Mouse (Mus musculus) stomach, embryonic 16.5 days (tissue): ENCODE measurements at regions not wholly inside any gene's neighbourhood (a gene's known extent, or its start where the extent isn't known, plus 50 kb on each side); places are given as distances from the start of the nearest gene placed in this dataset.

Experiments used
- ATAC-seq: fragments of 200-750 bp; cut with Nextera tagmentation; 2 replicates; pipeline ENCODE4 v1.8.0; 2017; ENCODE audit warnings: moderate number of reproducible peaks, moderate TSS enrichment; ENCODE audit not compliant: insufficient read depth, low FRiP score
- H3K27ac ChIP-seq: fragments of 300-500 bp; sonication (generic); 2 replicates; pipeline ENCODE4 v1.5.1; 2014; ENCODE audit warnings: low read length
- H3K27me3 ChIP-seq: fragments of 300-500 bp; sonication (generic); 2 replicates; pipeline ENCODE4 v1.6.1; 2014; ENCODE audit warnings: low read length, control low read depth, mixed read lengths; ENCODE audit not compliant: control insufficient read depth, insufficient read depth
- H3K36me3 ChIP-seq: fragments of 300-500 bp; sonication (generic); 2 replicates; pipeline ENCODE4 v1.6.1; 2014; ENCODE audit warnings: low read length; ENCODE audit not compliant: control insufficient read depth, insufficient read depth
- H3K4me1 ChIP-seq: fragments of 300-500 bp; sonication (generic); 2 replicates; pipeline ENCODE4 v1.6.1; 2014; ENCODE audit warnings: low read length, control low read depth, mixed read lengths; ENCODE audit not compliant: control insufficient read depth, insufficient read depth
- H3K4me2 ChIP-seq: fragments of 300-500 bp; sonication (generic); 2 replicates; pipeline ENCODE4 v1.6.1; 2014; ENCODE audit warnings: low read depth, low read length, mixed read lengths
- H3K4me3 ChIP-seq: fragments of 300-500 bp; sonication (generic); replicated peaks from 2 replicates; pipeline ENCODE4 v1.5.1; 2014; ENCODE audit warnings: mild to moderate bottlenecking, low read length
- H3K9ac ChIP-seq: fragments of 300-500 bp; sonication (generic); 2 replicates; pipeline ENCODE4 v1.6.1; 2014; ENCODE audit warnings: low read length
- H3K9me3 ChIP-seq: fragments of 300-500 bp; sonication (generic); replicated peaks from 2 replicates; pipeline ENCODE4 v1.6.1; 2016; ENCODE audit warnings: low read length, control low read depth; ENCODE audit not compliant: control insufficient read depth
- WGBS: fragments of 180-500 bp; shearing (Covaris S2); extraction: QIAGEN DNeasy Blood & Tissue Kit; methylation state at CpG from one replicate; pipeline ENCODE4 v1.1.7; 2014; 5-methylcytosine and 5-hydroxymethylcytosine counted together

- 28% methylated on average over 3 of the region's 3 CpGs for WGBS
- Histone ChIP-seq H3K4me1 (no peaks in the 10 kb centered on the region), H3K36me3 (no peaks in the 10 kb centered on the region), H3K27ac (no peak overlapping the region), H3K4me2 (no peak overlapping the region), H3K9ac (no peak overlapping the region), H3K27me3 (no peaks in the 10 kb centered on the region), H3K9me3 (no peaks in the 10 kb centered on the region), H3K4me3 (no peak overlapping the region)
- ATAC-seq = no peak
These were observed 2188.6 kb upstream of the Tenm3 start for GRCm38 (mm10) chr8:51032386-51032785.

- H3K27ac ChIP-seq = no peak overlapping the region
- H3K4me1 ChIP-seq = no peaks in the 10 kb centered on the region
- H3K36me3 ChIP-seq = no peaks in the 10 kb centered on the region
- no peak overlapping the region for H3K4me3 ChIP-seq
- H3K9ac ChIP-seq = no peak overlapping the region
- H3K4me2 ChIP-seq = no peak overlapping the region
- WGBS = 90% methylated on average over 3 of the region's 3 CpGs
- no peak for ATAC-seq
- H3K9me3 ChIP-seq = no peaks in the 10 kb centered on the region
- H3K27me3 ChIP-seq = no peaks in the 10 kb centered on the region
These were observed 2166.8 kb upstream of the Tenm3 start for GRCm38 (mm10) chr8:51010508-51010907.

DNA sequence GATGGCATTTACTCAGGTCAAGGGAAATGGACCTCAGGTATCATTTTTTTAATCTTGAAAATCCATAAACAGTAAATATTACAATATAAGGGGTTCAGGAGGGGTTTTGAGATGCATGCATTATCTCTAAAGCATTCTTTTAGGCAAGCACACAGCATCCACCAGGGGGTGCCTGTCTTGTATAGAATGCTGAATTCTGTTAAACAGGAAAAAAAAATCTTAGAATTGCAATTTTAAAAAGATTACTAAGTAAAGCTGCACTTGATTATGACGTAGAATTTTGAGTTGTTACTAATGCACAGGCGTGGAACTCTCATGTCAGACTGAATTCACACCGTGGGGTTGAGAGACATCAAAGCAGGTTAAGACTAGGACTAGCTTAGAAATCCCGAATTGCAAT is 2123.6 kb upstream of the Tenm3 start:
- Histone ChIP-seq H3K4me1 (no peaks in the 10 kb centered on the region), H3K27me3 (no peaks in the 10 kb centered on the region), H3K27ac (no peak overlapping the region), H3K4me3 (no peak overlapping the region), H3K36me3 (no peaks in the 10 kb centered on the region), H3K4me2 (no peak overlapping the region), H3K9me3 (no peaks in the 10 kb centered on the region), H3K9ac (no peak overlapping the region)
- ATAC-seq = no peak
- WGBS = 44% methylated on average over 4 of the region's 4 CpGs

DNA sequence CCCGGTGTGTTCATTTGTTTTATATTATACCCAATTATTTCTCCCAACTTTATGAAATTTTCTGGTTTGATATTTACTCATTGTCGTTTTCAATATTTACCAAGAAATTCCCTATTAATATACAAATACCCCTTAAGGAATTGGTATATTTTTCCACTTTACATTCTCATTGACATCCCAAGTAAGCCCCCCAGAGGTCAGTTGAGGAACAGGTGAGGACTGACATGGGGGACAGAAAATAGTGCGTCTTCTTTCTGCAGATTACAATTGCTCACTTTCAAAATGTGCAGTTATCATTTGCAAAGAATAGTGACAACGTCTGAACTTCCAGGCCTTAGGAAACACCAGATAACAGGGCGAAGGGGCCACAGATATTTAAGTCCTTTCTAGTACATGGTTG is 2073.8 kb upstream of the Tenm3 start:
- Histone ChIP-seq H3K9ac (no peak overlapping the region), H3K36me3 (no peaks in the 10 kb centered on the region), H3K4me3 (no peak overlapping the region), H3K27ac (no peak overlapping the region), H3K4me1 (no peaks in the 10 kb centered on the region), H3K4me2 (no peak overlapping the region), H3K27me3 (peaks cover 14% of the 10 kb centered on the region), H3K9me3 (no peaks in the 10 kb centered on the region)
- 27% methylated on average over 5 of the region's 5 CpGs for WGBS
- no peak for ATAC-seq

- WGBS = 5% methylated on average over 8 of the region's 8 CpGs
- H3K4me1 ChIP-seq = no peaks in the 10 kb centered on the region
- H3K4me3 ChIP-seq = peak overlapping the region; percentile 57
- no peaks in the 10 kb centered on the region for H3K9me3 ChIP-seq
- peaks cover 14% of the 10 kb centered on the region for H3K27me3 ChIP-seq
- H3K4me2 ChIP-seq = peak overlapping the region; percentile 98
- no peak overlapping the region for H3K27ac ChIP-seq
- ATAC-seq = no peak
- no peaks in the 10 kb centered on the region for H3K36me3 ChIP-seq
- H3K9ac ChIP-seq = peak overlapping the region; percentile 60; the same call in 1 of the 2 replicates
These were observed 2073.0 kb upstream of the Tenm3 start for GRCm38 (mm10) chr8:50916733-50917113.

DNA sequence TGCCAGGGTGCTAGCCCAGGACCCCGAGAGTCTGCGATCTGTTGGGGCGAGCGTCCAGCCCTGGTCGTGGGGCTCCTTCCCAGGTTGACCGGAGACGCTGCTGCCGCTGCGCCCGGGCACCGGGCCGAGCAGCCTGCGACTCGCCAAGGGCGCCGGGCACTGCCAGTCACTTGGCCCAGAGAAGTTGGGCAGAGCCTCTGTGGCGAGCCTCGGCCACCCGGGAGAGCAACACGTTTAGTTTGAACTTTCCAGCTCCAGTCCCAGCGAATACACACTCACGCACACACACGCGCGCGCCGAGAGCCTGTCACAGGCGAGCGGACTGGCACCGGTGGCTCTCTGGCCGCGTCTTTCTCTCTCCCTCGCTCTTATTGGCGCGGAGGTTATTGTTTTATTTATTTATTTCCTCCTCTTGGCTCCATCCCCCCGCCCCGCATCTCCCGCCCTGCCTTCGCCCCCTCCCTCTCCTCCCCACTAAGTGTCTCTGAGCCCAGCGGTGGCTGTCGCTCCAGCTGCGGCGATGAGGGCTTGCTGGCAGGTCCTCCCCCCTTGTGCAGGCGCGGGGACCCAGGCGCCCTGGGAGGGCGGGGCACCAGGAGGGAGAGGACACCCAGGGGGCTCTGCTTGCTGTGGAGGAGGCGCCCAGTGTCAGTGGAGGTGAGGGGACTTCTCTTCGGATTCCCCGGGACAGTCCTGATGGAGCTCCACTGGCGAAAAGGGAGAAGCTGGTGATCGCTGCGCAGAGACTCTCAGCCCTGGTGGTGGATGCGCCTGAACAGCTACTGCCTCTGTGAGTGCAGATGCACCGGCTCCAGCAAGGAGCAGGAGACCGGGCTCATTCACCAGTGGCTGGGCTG is 2072.4 kb upstream of the Tenm3 start:
- H3K9me3 ChIP-seq = no peaks in the 10 kb centered on the region
- no peak overlapping the region for H3K27ac ChIP-seq
- peak overlapping the region; percentile 57 for H3K4me3 ChIP-seq
- H3K9ac ChIP-seq = peak overlapping the region; percentile 60
- H3K27me3 ChIP-seq = peaks cover 14% of the 10 kb centered on the region
- ATAC-seq = peak; percentile 47; the same call in 1 of the 2 replicates
- no peaks in the 10 kb centered on the region for H3K4me1 ChIP-seq
- H3K36me3 ChIP-seq = no peaks in the 10 kb centered on the region
- under 1% methylated on average over 56 of the region's 56 CpGs for WGBS
- peak overlapping the region; percentile 98 for H3K4me2 ChIP-seq

DNA sequence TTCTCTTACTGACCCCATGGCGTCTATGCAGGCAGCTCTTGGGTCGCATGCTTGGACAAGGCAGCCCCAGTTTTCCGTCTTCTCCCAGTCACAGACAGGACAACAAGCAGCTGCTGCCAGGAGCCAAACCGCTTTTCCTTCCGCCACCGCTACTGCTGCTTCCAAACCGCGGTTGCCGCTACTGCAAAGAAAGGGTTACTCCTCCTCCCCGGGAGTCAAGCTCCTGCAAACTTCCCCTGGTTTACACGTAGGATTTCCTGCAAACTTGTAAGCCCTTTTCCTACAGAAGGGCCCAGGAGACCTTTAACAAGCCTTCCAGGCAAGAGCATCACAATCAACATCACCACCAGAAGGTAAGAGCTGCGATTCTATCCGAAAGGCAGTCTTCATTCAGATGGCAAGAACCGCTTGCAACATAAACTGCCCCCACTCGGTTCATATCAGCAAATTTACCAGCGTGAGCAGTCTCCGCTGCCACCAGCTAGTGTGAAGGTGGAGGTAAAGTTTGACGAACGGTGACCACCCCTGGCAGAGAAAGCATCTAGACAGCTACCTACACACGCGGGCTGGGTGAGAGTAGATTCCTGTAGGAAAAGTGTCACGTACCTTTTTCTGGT is 2071.6 kb upstream of the Tenm3 start:
- Histone ChIP-seq H3K27ac (no peak overlapping the region), H3K9ac (peak overlapping the region; percentile 60), H3K27me3 (peaks cover 14% of the 10 kb centered on the region), H3K4me2 (peak overlapping the region; percentile 98), H3K4me1 (no peaks in the 10 kb centered on the region), H3K4me3 (peak overlapping the region; percentile 57), H3K9me3 (no peaks in the 10 kb centered on the region), H3K36me3 (no peaks in the 10 kb centered on the region)
- under 1% methylated on average over 22 of the region's 22 CpGs for WGBS
- ATAC-seq = no peak

DNA sequence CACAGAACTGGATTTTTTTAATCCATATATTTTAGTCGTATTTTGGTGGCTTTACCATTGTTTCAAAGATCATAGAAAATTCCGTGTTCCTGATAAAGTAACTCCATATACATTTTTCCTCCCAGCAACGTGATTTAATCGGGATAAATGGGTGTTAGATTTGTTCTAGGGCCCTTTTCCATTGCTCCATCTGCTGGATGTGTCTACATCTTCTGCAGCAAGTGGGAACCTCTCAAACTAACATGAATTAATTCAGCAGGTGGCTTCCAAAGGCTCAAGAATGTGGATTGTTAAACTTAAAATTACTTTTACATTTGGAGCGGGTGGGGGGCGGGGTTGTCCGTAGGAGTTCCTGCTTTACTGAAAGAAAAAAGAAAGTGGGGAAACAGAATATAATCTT is 2070.9 kb upstream of the Tenm3 start:
- WGBS = 23% methylated on average over 7 of the region's 7 CpGs
- peaks cover 14% of the 10 kb centered on the region for H3K27me3 ChIP-seq
- no peak overlapping the region for H3K27ac ChIP-seq
- no peak for ATAC-seq
- H3K4me3 ChIP-seq = peak overlapping the region; percentile 57; the same call in 1 of the 2 replicates
- H3K36me3 ChIP-seq = no peaks in the 10 kb centered on the region
- no peaks in the 10 kb centered on the region for H3K4me1 ChIP-seq
- H3K4me2 ChIP-seq = peak overlapping the region; percentile 98
- no peaks in the 10 kb centered on the region for H3K9me3 ChIP-seq
- no peak overlapping the region for H3K9ac ChIP-seq

DNA sequence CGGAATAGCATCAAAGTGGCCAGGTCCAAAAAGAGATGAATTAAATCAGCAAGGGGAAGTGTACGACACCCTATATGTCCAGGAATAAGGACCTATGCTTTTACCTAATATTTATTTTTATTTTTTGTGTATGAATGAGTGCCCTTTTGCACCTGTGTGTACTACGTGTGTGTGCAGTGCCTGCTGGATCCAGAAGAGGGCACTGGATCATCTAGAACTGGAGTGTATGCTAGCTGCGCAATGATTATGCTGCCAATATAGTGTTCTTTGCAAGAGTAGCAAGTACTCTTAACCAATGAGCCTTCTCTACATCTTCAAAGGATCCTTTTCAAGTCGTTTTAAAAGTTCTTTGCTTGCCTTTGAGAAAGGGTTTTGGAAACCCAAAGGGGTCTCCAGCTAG is 2034.4 kb upstream of the Tenm3 start:
- H3K9me3 ChIP-seq = no peaks in the 10 kb centered on the region
- no peak overlapping the region for H3K4me3 ChIP-seq
- no peaks in the 10 kb centered on the region for H3K4me1 ChIP-seq
- no peak for ATAC-seq
- no peaks in the 10 kb centered on the region for H3K27me3 ChIP-seq
- WGBS = 84% methylated on average over 5 of the region's 5 CpGs
- H3K9ac ChIP-seq = no peak overlapping the region
- no peaks in the 10 kb centered on the region for H3K36me3 ChIP-seq
- no peak overlapping the region for H3K27ac ChIP-seq
- no peak overlapping the region for H3K4me2 ChIP-seq
